Mouse (Mus musculus) limb, embryonic 15.5 days (tissue): Measurements from ENCODE around the gene Necab2. TPM values are rescaled to one million over a fixed set of nuclear protein-coding genes. Genes with fewer than 3 reads are reported as not detected.

Source experiments
- ATAC-seq: fragments of 200-750 bp; cut with Nextera tagmentation; 2 replicates; pipeline ENCODE4 v1.8.0; 2017; ENCODE audit warnings: low read depth, moderate TSS enrichment; ENCODE audit not compliant: insufficient number of reproducible peaks, low FRiP score, low TSS enrichment
- H3K27ac ChIP-seq: fragments of 300-500 bp; sonication (generic); 2 replicates; pipeline ENCODE4 v1.5.1; 2015; ENCODE audit warnings: moderate library complexity, mild to moderate bottlenecking, inconsistent platforms
- H3K27me3 ChIP-seq: fragments of 300-500 bp; sonication (generic); 2 replicates; pipeline ENCODE4 v1.6.1; 2015; ENCODE audit warnings: inconsistent platforms
- H3K36me3 ChIP-seq: fragments of 300-500 bp; sonication (generic); 2 replicates; pipeline ENCODE4 v1.6.1; 2015; ENCODE audit warnings: inconsistent platforms
- H3K4me1 ChIP-seq: fragments of 300-500 bp; sonication (generic); 2 replicates; pipeline ENCODE4 v1.6.1; 2015; ENCODE audit warnings: inconsistent platforms
- H3K4me2 ChIP-seq: fragments of 300-500 bp; sonication (generic); 2 replicates; pipeline ENCODE4 v1.6.1; 2015; ENCODE audit warnings: mild to moderate bottlenecking, inconsistent platforms
- H3K4me3 ChIP-seq: fragments of 300-500 bp; sonication (generic); 2 replicates; pipeline ENCODE4 v1.5.1; 2015; ENCODE audit warnings: mild to moderate bottlenecking, inconsistent platforms
- H3K9ac ChIP-seq: fragments of 300-500 bp; sonication (generic); 2 replicates; pipeline ENCODE4 v1.6.1; 2015; ENCODE audit warnings: inconsistent platforms
- H3K9me3 ChIP-seq: fragments of 300-500 bp; sonication (generic); 2 replicates; pipeline ENCODE4 v1.6.1; 2016; ENCODE audit warnings: inconsistent platforms
- WGBS: fragments of 180-500 bp; shearing (Covaris S2); methylation state at CpG from one replicate; pipeline ENCODE4 v1.1.7; 2015; 5-methylcytosine and 5-hydroxymethylcytosine counted together
- polyA plus RNA-seq: library from polyadenylated mRNA; unstranded; fragments of >200 nt; fragmentation: Nextera tagmentation; extraction: Ambion mirVana; gene quantifications from 2 replicates; pipeline ENCODE4 v1.2.1, GENCODE M21; 2015

Necab2 gene
- polyA plus RNA-seq, 1 experiment from 2014 or later, result 1.1 TPM

DNA sequence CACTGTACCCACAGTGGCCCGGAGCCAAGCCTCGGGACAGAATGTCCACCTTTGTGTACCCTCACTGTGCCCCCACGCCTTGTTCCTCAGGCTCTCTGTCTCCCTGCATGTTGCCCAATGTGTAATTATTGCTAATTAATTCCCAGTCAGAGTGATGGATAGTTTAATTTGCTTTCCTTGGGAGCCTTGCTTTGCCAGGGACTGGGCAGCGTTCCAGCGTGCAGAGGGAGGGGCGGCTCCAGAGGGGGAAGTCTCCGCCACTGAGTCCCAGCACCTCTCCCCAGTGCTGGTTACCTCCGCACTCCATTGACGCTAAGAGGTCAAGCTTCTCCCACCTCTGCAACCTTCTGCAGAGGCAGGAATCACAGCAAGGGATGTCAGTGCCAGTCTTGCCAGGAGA is 14.8 kb downstream of the Necab2 start:
- Histone ChIP-seq H3K4me3 (no peak overlapping the region), H3K9me3 (no peaks in the 10 kb centered on the region), H3K27me3 (peaks cover 24% of the 10 kb centered on the region), H3K27ac (no peak overlapping the region), H3K36me3 (no peaks in the 10 kb centered on the region), H3K4me1 (peaks cover 13% of the 10 kb centered on the region), H3K9ac (no peak overlapping the region), H3K4me2 (no peak overlapping the region)
- ATAC-seq, result no peak
- 58% methylated on average over 9 of the region's 9 CpGs for WGBS

DNA sequence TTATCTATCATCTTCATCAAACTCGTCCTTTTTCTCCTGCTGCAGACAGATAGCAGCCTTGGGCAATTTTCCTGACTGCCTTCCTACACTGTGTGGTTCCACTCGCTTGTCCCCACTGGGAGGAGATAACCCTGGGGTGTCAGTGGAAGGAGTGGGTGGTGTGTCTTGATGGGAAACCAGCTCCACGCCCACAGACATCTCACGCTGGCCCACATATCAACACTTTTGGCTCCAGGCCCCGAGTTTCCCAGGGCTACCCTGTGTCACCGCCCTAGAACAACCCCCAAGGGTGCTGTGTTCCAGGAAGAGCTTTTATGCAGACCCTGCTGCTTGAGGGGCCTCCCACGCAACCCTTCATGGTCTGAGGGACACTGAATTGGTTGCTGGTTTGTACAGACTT is 17.2 kb downstream of the Necab2 start:
- no peak overlapping the region for H3K9ac ChIP-seq
- H3K4me1 ChIP-seq, result peaks cover 17% of the 10 kb centered on the region
- H3K4me3 ChIP-seq, result no peak overlapping the region
- no peaks in the 10 kb centered on the region for H3K9me3 ChIP-seq
- peaks cover 26% of the 10 kb centered on the region for H3K27me3 ChIP-seq
- no peak for ATAC-seq
- H3K4me2 ChIP-seq, result no peak overlapping the region
- 56% methylated on average over 7 of the region's 7 CpGs for WGBS
- no peak overlapping the region for H3K27ac ChIP-seq
- no peaks in the 10 kb centered on the region for H3K36me3 ChIP-seq

- Histone ChIP-seq H3K4me3 (no peak overlapping the region; the same call in 1 of the 2 replicates), H3K27ac (no peak overlapping the region), H3K4me1 (peaks cover 17% of the 10 kb centered on the region), H3K9ac (no peak overlapping the region), H3K36me3 (no peaks in the 10 kb centered on the region), H3K27me3 (peaks cover 26% of the 10 kb centered on the region), H3K4me2 (peak overlapping the region; percentile 35), H3K9me3 (no peaks in the 10 kb centered on the region)
- ATAC-seq, result no peak
- 3% methylated on average over 18 of the region's 18 CpGs for WGBS
Observed at GRCm38 (mm10) chr8:119466105-119466504, 19.6 kb downstream of the Necab2 start.

DNA sequence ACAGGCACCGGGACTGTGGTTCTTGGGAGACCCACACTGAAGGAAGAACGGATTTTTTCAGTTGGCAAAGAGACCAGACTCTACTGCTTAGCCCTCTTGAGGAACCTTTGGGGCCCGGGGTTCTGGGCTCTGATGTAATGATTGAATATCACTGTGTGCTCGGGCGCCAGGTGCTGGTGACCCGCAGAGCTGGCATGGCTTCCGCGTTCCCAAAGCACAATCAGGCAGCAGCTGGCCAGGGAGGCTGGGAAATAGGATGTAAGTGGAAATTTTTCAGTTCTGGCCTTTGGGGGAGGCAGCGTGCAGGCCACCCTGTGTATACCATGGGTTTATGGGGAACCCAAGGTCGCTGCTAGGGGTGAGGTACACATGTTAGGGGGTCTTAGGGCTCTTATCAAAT is 20.3 kb downstream of the Necab2 start:
- no peak for ATAC-seq
- no peak overlapping the region for H3K4me2 ChIP-seq
- no peak overlapping the region for H3K27ac ChIP-seq
- 72% methylated on average over 10 of the region's 10 CpGs for WGBS
- H3K4me3 ChIP-seq, result no peak overlapping the region
- no peaks in the 10 kb centered on the region for H3K9me3 ChIP-seq
- peaks cover 26% of the 10 kb centered on the region for H3K27me3 ChIP-seq
- H3K36me3 ChIP-seq, result no peaks in the 10 kb centered on the region
- peaks cover 14% of the 10 kb centered on the region for H3K4me1 ChIP-seq
- H3K9ac ChIP-seq, result no peak overlapping the region

DNA sequence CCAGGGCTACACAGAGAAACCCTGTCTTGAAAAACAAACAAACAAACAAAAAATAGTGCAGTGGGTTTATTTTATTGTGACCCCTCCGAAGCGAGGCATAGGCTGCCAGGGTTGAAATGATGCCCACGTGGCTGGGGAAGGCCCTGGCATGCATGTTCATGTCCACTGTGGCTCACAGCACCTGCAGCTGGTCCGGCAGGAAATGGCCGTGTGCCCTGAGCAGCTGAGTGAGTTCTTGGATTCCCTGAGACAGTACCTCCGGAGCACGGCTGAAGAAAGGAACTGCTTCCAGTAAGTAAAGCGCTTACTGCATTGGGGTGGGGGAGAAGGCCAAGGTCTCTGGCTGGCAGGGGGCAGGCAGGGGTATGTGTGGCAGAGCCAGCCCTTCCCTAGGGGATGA is 21.6 kb downstream of the Necab2 start:
- 82% methylated on average over 8 of the region's 8 CpGs for WGBS

GRCm38 (mm10) chr8:119478684-119479083 is 32.2 kb downstream of the Necab2 start:
- Histone ChIP-seq H3K9me3 (no peaks in the 10 kb centered on the region), H3K36me3 (no peaks in the 10 kb centered on the region), H3K4me2 (no peak overlapping the region), H3K27ac (no peak overlapping the region), H3K27me3 (no peaks in the 10 kb centered on the region), H3K9ac (no peak overlapping the region), H3K4me3 (no peak overlapping the region), H3K4me1 (no peaks in the 10 kb centered on the region)
- no peak for ATAC-seq
- WGBS, result 16% methylated on average over 5 of the region's 5 CpGs

More for the DNA sequence above, 21.6 kb downstream of the Necab2 start:
- Histone ChIP-seq H3K4me3 (no peak overlapping the region), H3K4me1 (peaks cover 14% of the 10 kb centered on the region), H3K36me3 (no peaks in the 10 kb centered on the region), H3K27me3 (peaks cover 26% of the 10 kb centered on the region), H3K27ac (no peak overlapping the region), H3K9me3 (no peaks in the 10 kb centered on the region), H3K4me2 (no peak overlapping the region), H3K9ac (no peak overlapping the region)
- ATAC-seq, result no peak

- Histone ChIP-seq H3K27me3 (no peaks in the 10 kb centered on the region), H3K9me3 (no peaks in the 10 kb centered on the region), H3K4me2 (no peak overlapping the region), H3K4me3 (no peak overlapping the region), H3K27ac (no peak overlapping the region), H3K9ac (no peak overlapping the region), H3K4me1 (no peaks in the 10 kb centered on the region), H3K36me3 (no peaks in the 10 kb centered on the region)
- WGBS, result 79% methylated on average over 11 of the region's 11 CpGs
- no peak for ATAC-seq
Observed at GRCm38 (mm10) chr8:119484145-119484896, 37.8 kb downstream of the Necab2 start.

DNA sequence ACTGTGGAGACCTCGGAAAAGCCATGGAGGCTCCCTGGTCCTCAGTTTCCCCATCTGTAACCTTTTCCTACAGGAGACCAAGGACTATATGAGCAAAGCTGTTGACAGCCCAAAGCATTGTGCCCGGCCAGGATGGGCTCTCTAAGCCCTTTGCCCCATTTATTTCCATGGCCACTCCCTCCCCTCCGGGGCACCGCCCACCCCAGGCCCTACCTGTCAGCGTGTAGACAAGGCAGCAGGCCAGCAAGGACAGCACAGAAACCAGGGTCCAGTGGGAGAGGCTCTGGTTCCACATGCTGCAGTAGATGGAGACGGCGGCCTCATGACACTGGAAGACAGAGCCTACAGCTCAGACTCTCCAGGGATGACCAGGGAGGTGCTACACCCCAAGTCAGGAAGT is 40.6 kb downstream of the Necab2 start:
- Histone ChIP-seq H3K27me3 (peaks cover 4% of the 10 kb centered on the region; the same call in 1 of the 2 replicates), H3K4me3 (no peak overlapping the region), H3K4me2 (no peak overlapping the region), H3K4me1 (peaks cover 9% of the 10 kb centered on the region; the same call in 1 of the 2 replicates), H3K27ac (no peak overlapping the region), H3K9me3 (no peaks in the 10 kb centered on the region), H3K36me3 (no peaks in the 10 kb centered on the region), H3K9ac (no peak overlapping the region)
- ATAC-seq, result no peak
- 73% methylated on average over 7 of the region's 7 CpGs for WGBS

DNA sequence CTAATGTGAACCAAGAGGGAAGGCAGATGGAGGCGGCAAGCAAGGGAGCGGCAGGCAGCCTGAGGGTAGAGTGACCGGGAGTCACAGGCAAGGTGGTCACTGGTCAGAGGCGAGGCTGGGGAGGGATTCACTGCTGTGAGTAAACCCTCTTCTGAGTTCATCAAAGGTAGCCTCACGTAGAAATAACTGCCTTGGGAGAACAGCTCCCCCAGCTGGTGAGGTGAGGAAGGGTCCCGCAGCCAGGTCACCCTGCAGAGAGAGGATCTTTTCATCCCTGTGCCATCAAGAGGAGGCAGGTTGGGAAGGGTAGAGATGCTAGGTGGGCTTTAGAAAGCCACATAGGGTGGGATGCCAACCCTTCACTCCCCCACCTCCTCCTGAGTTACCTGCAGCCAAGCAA is 50.3 kb downstream of the Necab2 start:
- no peak overlapping the region for H3K4me3 ChIP-seq
- H3K4me2 ChIP-seq, result no peak overlapping the region
- no peaks in the 10 kb centered on the region for H3K9me3 ChIP-seq
- WGBS, result 28% methylated on average over 6 of the region's 6 CpGs
- no peak overlapping the region for H3K27ac ChIP-seq
- ATAC-seq, result no peak
- H3K36me3 ChIP-seq, result no peaks in the 10 kb centered on the region
- peaks cover 9% of the 10 kb centered on the region for H3K4me1 ChIP-seq
- peaks cover 11% of the 10 kb centered on the region for H3K27me3 ChIP-seq
- no peak overlapping the region for H3K9ac ChIP-seq

GRCm38 (mm10) chr8:119499836-119500235 is 53.3 kb downstream of the Necab2 start:
- ATAC-seq, result no peak
- H3K4me1 ChIP-seq, result peaks cover 13% of the 10 kb centered on the region
- no peak overlapping the region for H3K9ac ChIP-seq
- no peak overlapping the region for H3K4me2 ChIP-seq
- H3K36me3 ChIP-seq, result 0 out of 2 replicates have a peak, but pooled peaks cover 5% of the 10 kb centered on the region
- no peak overlapping the region for H3K4me3 ChIP-seq
- no peaks in the 10 kb centered on the region for H3K9me3 ChIP-seq
- 74% methylated on average over 2 of the region's 2 CpGs for WGBS
- H3K27me3 ChIP-seq, result no peaks in the 10 kb centered on the region; the same call in none of the 2 replicates
- no peak overlapping the region for H3K27ac ChIP-seq

DNA sequence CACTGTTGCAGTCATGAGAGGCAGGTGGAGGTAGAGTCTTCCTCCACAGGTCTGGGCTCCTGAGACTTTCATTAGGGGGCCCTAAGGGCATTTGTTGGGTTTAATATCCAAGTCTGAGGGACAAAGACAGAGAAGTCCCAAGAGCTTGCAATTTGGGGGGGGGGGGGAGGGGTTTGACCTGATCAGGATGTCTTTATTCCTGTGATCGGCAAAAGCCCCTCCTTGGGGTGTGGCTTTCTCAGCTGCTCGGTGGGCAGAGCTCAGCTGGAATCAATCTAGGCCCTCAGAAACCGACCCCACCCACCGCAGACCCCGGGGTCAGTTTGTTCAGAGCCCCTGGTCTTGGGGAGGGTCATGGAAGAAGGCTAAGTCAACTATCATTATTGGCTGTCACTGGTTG is 55.1 kb downstream of the Necab2 start, which contains the start of gene Slc38a8:
Slc38a8 (minus strand) TSS at position 101 of the 400 bp plus-strand sequence.
- Histone ChIP-seq H3K27ac (no peak within 1 kb of the TSS), H3K4me2 (no peak within 1 kb of the TSS), H3K9me3 (no peaks in the 10 kb centered on the region), H3K36me3 (peaks cover 19% of the 10 kb centered on the region), H3K4me1 (peaks cover 13% of the 10 kb centered on the region), H3K9ac (no peak within 1 kb of the TSS), H3K27me3 (no peaks in the 10 kb centered on the region; the same call in none of the 2 replicates), H3K4me3 (no peak within 1 kb of the TSS)
- ATAC-seq, result no peak
- WGBS, result 23% methylated on average over 5 of the region's 5 CpGs

DNA sequence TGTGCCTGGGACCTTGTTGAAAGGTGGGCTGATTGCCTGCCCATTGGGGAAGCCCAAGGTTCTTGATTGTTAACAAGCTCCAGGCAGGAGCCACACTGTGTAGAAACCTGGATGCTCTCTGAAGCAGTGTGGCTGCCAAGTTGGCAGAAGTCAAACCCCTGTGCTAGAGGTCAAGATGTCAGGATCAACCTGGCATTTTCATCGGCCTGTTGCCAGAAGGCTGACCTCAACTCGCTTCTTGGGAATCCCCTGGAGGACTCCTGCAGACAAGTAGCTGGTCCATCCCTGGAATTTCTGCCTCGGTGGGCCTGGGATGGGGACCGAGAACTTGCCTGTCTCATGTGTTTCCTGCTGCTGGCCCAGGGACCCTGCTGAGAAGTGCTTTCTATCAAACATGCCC is 55.6 kb downstream of the Necab2 start:
- Histone ChIP-seq H3K36me3 (peaks cover 23% of the 10 kb centered on the region), H3K9me3 (no peaks in the 10 kb centered on the region), H3K4me3 (no peak overlapping the region), H3K9ac (no peak overlapping the region), H3K4me2 (no peak overlapping the region), H3K27me3 (no peaks in the 10 kb centered on the region; the same call in none of the 2 replicates), H3K27ac (no peak overlapping the region), H3K4me1 (peaks cover 13% of the 10 kb centered on the region)
- ATAC-seq, result no peak
- 35% methylated on average over 4 of the region's 4 CpGs for WGBS
